Mouse (Mus musculus) midbrain, embryonic 16.5 days (tissue): ENCODE data around the gene Sult2b1. TPM values are rescaled to one million over a fixed set of nuclear protein-coding genes. Genes with fewer than 3 reads are reported as not detected.
A peak's percentile ranks its signal among the peaks of the same experiment; 100 is the strongest.

ENCODE experiments used
- ATAC-seq: fragments of 200-750 bp; cut with Nextera tagmentation; 2 replicates; pipeline ENCODE4 v1.8.0; 2017; ENCODE audit warnings: moderate TSS enrichment
- H3K27ac ChIP-seq: fragments of 300-500 bp; sonication (generic); 2 replicates; pipeline ENCODE4 v1.5.1; 2014; ENCODE audit warnings: mild to moderate bottlenecking, low read length, mixed read lengths
- H3K27me3 ChIP-seq: fragments of 300-500 bp; sonication (generic); 2 replicates; pipeline ENCODE4 v1.6.1; 2014; ENCODE audit warnings: low read depth, low read length, mixed read lengths; ENCODE audit not compliant: control insufficient read depth, insufficient read depth
- H3K36me3 ChIP-seq: fragments of 300-500 bp; sonication (generic); 2 replicates; pipeline ENCODE4 v1.6.1; 2014; ENCODE audit warnings: mild to moderate bottlenecking, low read length, moderate library complexity, mixed read lengths; ENCODE audit not compliant: control insufficient read depth, insufficient read depth
- H3K4me1 ChIP-seq: fragments of 300-500 bp; sonication (generic); 2 replicates; pipeline ENCODE4 v1.6.1; 2014; ENCODE audit warnings: mild to moderate bottlenecking, low read length, mixed read lengths; ENCODE audit not compliant: control insufficient read depth, insufficient read depth
- H3K4me2 ChIP-seq: fragments of 300-500 bp; sonication (generic); 2 replicates; pipeline ENCODE4 v1.6.1; 2014; ENCODE audit warnings: mild to moderate bottlenecking, low read length, mixed read lengths
- H3K4me3 ChIP-seq: fragments of 300-500 bp; sonication (generic); 2 replicates; pipeline ENCODE4 v1.5.1; 2014; ENCODE audit warnings: low read depth, mild to moderate bottlenecking, low read length, moderate library complexity, mixed read lengths
- H3K9ac ChIP-seq: fragments of 300-500 bp; sonication (generic); 2 replicates; pipeline ENCODE4 v1.6.1; 2014; ENCODE audit warnings: low read depth, low read length, mixed read lengths
- H3K9me3 ChIP-seq: fragments of 300-500 bp; sonication (generic); replicated peaks from 2 replicates; pipeline ENCODE4 v1.6.1; 2014; ENCODE audit warnings: mild to moderate bottlenecking, low read length, mixed read lengths; ENCODE audit not compliant: control insufficient read depth, poor library complexity, severe bottlenecking
- WGBS: fragments of 180-500 bp; shearing (Covaris S2); extraction: QIAGEN DNeasy Blood & Tissue Kit; methylation state at CpG from one replicate; pipeline ENCODE4 v1.1.7; 2014; 5-methylcytosine and 5-hydroxymethylcytosine counted together
- polyA plus RNA-seq: library from polyadenylated mRNA; unstranded; fragments of >200 nt; fragmentation: Nextera tagmentation; extraction: Ambion mirVana; gene quantifications from 2 replicates; pipeline ENCODE4 v1.2.1, GENCODE M21; 2015

Sult2b1 gene
- polyA plus RNA-seq, 1 experiment from 2014 or later: 6.4 TPM

DNA sequence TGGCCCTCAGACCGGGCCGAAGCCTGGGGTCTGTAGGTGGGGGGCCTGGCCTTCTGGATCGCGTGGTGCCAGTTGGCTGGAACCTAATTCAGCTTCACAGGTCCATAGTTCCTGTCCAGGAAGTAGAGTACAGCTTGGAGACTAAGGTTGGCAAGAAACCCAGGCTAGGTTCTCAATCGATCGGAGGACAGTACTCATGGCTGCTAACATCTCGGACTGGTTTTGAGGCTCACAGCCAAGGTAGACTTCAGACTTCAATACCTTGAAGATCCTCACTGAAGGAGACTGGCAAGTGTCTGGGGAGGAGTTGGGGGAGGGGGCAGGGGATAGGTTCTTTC lies 63.3 kb downstream of the Sult2b1 start:
- no peak overlapping the region for H3K27ac ChIP-seq
- 83% methylated on average over 7 of the region's 7 CpGs for WGBS
- H3K36me3 ChIP-seq: peaks cover 26% of the 10 kb centered on the region
- no peak overlapping the region for H3K9ac ChIP-seq
- H3K9me3 ChIP-seq: no peaks in the 10 kb centered on the region
- peaks cover 25% of the 10 kb centered on the region for H3K4me1 ChIP-seq
- no peaks in the 10 kb centered on the region for H3K27me3 ChIP-seq
- no peak for ATAC-seq
- no peak overlapping the region for H3K4me3 ChIP-seq
- no peak overlapping the region for H3K4me2 ChIP-seq

DNA sequence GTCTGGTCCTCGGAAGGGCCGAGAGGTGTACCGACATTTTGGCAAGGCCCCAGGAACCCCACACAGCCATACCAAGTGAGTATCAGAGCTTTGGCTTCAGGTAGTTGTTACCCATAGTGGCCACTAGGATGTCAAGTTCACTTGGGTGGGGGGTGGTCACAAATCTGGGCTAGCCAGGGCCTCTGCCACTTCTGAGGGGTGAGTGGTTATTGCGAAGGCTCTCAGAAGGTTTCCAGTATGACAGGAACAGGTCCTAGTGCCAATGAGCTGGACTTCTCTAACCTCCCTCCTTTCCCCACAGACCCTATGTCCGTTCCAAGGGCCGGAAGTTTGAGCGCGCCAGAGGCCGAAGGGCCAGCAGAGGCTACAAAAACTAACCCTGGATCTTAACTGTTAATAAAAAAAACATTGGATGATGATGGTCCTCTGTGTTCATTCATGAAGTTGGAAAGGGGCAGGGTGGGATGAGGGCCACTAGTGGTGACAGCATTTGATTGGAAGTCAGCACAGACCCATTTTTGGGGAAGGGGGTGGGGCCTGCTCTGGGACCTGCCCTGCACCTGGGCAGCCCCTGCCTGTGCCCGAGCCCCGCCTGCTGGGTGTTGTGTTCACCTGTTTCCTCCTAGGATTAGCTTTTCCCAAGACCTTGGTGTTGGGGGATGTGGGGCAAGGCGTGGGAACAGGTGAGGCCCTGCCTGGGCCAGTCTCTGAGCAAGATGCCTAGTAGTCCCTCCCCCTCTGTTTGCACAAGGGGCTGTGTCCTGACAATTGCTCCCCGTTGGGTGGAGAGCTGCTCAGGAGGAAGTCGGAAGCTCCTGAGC lies 63.8 kb downstream of the Sult2b1 start, which contains the start of gene Fam83e:
TSS of gene Fam83e (plus strand) at position 800 of the 821 bp plus-strand sequence.
- Histone ChIP-seq H3K27me3 (no peaks in the 10 kb centered on the region), H3K4me3 (no peak within 1 kb of the TSS), H3K36me3 (peaks cover 26% of the 10 kb centered on the region), H3K4me1 (peaks cover 31% of the 10 kb centered on the region), H3K4me2 (no peak within 1 kb of the TSS), H3K9ac (no peak within 1 kb of the TSS), H3K9me3 (no peaks in the 10 kb centered on the region), H3K27ac (no peak within 1 kb of the TSS)
- 82% methylated on average over 13 of the region's 14 CpGs for WGBS
- ATAC-seq: no peak

DNA sequence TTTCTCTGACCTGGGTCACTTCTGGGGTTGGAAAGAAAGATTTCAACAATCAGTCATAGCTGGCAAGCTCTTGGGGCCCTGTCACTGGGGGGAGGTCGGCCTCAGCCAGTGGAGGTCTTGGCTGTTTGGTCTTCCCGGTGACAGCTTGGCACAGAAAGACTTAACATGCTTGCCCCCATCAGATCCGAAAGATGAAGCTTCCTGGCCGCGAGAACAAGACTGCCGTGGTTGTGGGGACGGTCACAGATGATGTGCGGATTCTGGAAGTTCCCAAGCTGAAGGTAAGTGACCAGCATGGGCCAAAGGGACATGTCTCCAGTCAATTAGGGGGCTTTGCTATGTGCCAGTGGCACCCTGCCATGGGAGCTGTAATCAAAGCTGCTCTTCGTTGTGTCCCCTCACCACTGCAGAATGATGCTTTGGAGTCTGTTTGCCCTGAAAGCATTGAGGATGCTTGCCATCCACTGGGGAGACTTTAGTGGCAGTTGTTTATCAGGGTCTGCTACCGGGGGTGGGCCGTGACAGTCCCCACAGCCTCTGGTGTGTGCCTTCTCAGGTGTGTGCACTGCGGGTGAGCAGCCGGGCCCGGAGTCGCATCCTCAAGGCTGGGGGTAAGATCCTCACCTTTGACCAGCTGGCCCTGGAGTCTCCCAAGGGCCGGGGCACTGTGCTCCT lies 64.6 kb downstream of the Sult2b1 start:
- 91% methylated on average over 15 of the region's 16 CpGs for WGBS
- 0 out of 2 replicates have a peak overlapping the region, but pooled peaks have one; percentile 30 for H3K9ac ChIP-seq
- H3K9me3 ChIP-seq: no peaks in the 10 kb centered on the region
- peaks cover 24% of the 10 kb centered on the region for H3K36me3 ChIP-seq
- H3K4me1 ChIP-seq: peaks cover 35% of the 10 kb centered on the region
- no peak overlapping the region for H3K4me3 ChIP-seq
- H3K4me2 ChIP-seq: no peak overlapping the region
- H3K27me3 ChIP-seq: no peaks in the 10 kb centered on the region
- no peak for ATAC-seq
- no peak overlapping the region for H3K27ac ChIP-seq

DNA sequence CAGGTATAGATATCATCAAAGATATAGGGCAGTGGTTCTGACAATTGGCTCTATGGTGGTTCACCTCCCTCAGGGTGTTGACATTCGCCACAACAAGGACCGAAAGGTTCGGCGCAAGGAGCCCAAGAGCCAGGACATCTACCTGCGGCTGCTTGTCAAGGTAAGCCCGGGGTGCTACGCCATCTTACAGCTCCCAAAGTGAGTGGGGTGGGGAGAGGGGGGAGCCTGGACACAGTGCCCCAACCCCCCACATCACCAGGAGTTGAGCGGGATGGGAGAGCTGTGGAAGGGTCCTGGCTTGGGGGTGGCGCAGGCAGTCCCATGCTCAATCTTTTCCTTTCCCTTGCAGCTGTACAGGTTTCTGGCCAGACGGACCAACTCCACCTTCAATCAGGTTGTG lies 65.3 kb downstream of the Sult2b1 start:
- WGBS: 89% methylated on average over 10 of the region's 10 CpGs
- H3K36me3 ChIP-seq: peaks cover 23% of the 10 kb centered on the region
- H3K9ac ChIP-seq: 0 out of 2 replicates have a peak overlapping the region, but pooled peaks have one; percentile 30
- no peaks in the 10 kb centered on the region for H3K27me3 ChIP-seq
- no peak overlapping the region for H3K27ac ChIP-seq
- ATAC-seq: no peak
- H3K4me1 ChIP-seq: peaks cover 40% of the 10 kb centered on the region
- H3K4me2 ChIP-seq: peak overlapping the region; percentile 79
- H3K9me3 ChIP-seq: no peaks in the 10 kb centered on the region
- peak overlapping the region; percentile 78 for H3K4me3 ChIP-seq

DNA sequence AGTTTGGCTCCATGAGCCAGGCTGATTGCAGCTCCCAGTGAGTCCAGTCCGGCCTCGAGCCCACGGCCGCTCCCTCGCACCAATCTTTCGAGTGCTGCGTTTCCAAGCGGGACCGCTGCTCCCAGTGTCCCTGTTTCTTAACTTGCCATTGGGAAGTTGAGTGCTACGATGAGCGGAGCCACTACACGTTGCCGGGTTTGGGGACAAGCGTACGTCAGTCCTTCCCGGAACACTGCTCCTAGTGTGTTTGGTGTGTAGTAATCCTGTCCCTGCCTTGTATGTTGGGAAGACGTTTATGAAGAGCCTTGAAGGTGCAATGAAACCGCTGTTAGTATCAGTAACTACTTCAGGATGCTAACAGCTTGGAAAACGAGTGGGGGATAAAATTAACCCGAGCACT lies 66.1 kb downstream of the Sult2b1 start:
- Histone ChIP-seq H3K4me2 (peak overlapping the region; percentile 79), H3K36me3 (peaks cover 22% of the 10 kb centered on the region), H3K4me1 (peaks cover 43% of the 10 kb centered on the region), H3K9ac (peak overlapping the region; percentile 92), H3K9me3 (no peaks in the 10 kb centered on the region), H3K27ac (peak overlapping the region; percentile 94), H3K27me3 (no peaks in the 10 kb centered on the region), H3K4me3 (peak overlapping the region; percentile 78)
- ATAC-seq: no peak
- under 1% methylated on average over 20 of the region's 20 CpGs for WGBS

DNA sequence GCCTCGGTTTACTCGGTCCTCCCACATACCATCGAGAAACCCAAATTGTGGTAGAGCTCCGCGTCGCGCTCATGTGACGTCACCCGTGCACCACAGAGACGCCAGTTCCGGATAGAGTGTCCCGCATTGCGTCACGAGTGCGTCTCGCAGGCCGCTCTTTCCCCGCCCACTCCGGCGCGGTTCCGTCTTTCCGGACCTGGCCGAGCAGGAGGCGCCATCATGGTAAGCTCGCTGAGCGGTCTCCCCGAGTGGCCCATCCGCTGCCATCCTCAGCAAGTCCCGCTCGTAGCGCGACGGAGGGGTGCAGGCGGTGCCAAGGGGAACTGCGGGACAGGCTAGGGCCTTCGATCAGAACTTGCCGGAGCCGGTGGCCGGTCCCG lies 66.6 kb downstream of the Sult2b1 start, which contains the start of gene Sphk2:
TSS of gene Sphk2 (minus strand) at position 85 of the 380 bp plus-strand sequence.
- no peaks in the 10 kb centered on the region for H3K9me3 ChIP-seq

DNA sequence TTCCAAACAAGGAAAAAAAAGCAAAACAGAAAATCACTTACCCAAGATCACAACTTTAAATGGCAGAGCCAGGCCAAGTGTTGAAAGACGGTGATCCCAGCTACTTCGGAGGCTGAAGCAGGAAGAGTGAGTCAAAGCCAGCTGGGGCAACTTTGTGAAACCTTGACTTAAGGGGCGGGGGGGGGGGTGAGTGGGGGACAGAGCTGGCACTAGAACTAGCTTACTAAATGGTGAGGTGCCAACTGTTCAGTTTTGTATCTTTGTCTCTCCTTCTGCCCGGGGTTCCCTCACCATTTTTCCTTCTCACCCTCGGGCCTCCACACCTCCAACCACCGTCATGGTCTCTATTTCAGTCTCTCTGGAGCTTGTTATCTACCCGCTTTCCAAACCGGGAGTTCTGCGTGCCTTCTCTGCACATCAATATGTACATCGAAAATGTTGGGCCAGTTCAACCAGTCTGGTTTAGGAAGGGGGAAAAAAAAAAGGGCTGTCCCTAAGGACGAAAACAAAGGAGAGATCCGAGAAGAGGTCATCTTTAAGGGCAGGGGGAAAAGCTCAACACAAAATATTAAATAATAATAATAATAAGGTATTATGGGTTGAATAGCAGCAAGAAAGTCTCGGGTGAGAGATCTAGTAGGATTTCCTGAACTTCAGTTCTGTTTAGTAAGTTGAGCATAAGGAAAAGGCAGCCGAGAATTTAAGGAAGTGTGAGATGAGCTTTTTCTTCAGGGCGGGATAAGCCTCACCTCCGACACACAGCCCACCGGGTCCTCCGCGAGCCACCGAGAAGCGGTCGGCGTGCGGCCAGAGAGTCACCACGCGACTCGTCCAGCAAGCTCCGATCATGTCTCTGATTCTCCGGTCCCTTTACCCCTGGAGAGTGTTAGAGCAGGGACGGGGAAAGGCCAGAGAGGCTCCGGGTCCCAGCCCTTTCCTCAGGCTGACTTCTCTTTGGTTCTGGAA lies 67.2 kb downstream of the Sult2b1 start:
- Histone ChIP-seq H3K27ac (peak overlapping the region; percentile 87), H3K9me3 (no peaks in the 10 kb centered on the region), H3K9ac (peak overlapping the region; percentile 84), H3K36me3 (peaks cover 27% of the 10 kb centered on the region), H3K4me2 (peak overlapping the region; percentile 89), H3K27me3 (no peaks in the 10 kb centered on the region), H3K4me1 (peaks cover 43% of the 10 kb centered on the region), H3K4me3 (peak overlapping the region; percentile 78)
- peak; percentile 41 for ATAC-seq
- 11% methylated on average over 31 of the region's 31 CpGs for WGBS

More for the DNA sequence above, 66.6 kb downstream of the Sult2b1 start, which contains the start of gene Sphk2:
- ATAC-seq: peak; percentile 66
- Histone ChIP-seq H3K9ac (peak within 1 kb of the TSS; percentile 92), H3K27ac (peak within 1 kb of the TSS; percentile 94), H3K4me2 (peak within 1 kb of the TSS; percentile 89), H3K4me3 (peak within 1 kb of the TSS; percentile 78), H3K36me3 (peaks cover 24% of the 10 kb centered on the region), H3K27me3 (no peaks in the 10 kb centered on the region), H3K4me1 (peaks cover 43% of the 10 kb centered on the region)
- 1% methylated on average over 39 of the region's 41 CpGs for WGBS

DNA sequence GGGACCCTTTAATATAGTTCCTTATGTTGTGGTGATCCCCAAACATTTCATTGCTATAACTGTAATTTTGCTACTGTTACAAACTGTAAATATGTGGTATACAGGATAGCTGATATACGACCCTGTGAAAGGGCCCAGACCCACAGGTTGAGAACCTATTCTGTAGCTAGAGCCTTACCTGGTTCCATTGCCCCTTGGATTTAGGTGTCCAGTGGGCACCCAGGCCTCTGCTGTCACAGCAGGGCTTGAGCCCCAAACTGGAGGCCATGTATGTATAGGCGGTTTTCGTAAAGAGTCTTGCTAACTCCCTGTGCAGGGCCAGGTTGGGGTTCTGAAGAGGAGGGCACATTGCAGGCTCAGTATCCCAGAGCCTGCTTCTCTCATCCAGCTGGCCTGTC lies 68.0 kb downstream of the Sult2b1 start:
- WGBS: 94% methylated on average over 3 of the region's 3 CpGs
- Histone ChIP-seq H3K27ac (no peak overlapping the region), H3K4me3 (peak overlapping the region; percentile 78), H3K9me3 (no peaks in the 10 kb centered on the region), H3K27me3 (no peaks in the 10 kb centered on the region), H3K4me1 (peaks cover 43% of the 10 kb centered on the region), H3K36me3 (peaks cover 30% of the 10 kb centered on the region), H3K4me2 (peak overlapping the region; percentile 89), H3K9ac (0 out of 2 replicates have a peak overlapping the region, but pooled peaks have one; percentile 58)
- no peak for ATAC-seq
